Mouse (Mus musculus) C3H10T1/2 (cell line): Measurements from ENCODE around the gene Ambn. TPM values are rescaled to one million over a fixed set of nuclear protein-coding genes. Genes with fewer than 3 reads are reported as not detected.

Experiments
- polyA plus RNA-seq, 2 experiments: library from polyadenylated mRNA; unstranded; fragments of >200 nt; fragmentation: generic; extraction: Trizol; gene quantifications; one replicate each; pipeline ENCODE4 v1.2.1; 2012; ENCODE audit warnings: missing spikeins in 2 of 2

The Ambn gene
- polyA plus RNA-seq, result not detected

DNA sequence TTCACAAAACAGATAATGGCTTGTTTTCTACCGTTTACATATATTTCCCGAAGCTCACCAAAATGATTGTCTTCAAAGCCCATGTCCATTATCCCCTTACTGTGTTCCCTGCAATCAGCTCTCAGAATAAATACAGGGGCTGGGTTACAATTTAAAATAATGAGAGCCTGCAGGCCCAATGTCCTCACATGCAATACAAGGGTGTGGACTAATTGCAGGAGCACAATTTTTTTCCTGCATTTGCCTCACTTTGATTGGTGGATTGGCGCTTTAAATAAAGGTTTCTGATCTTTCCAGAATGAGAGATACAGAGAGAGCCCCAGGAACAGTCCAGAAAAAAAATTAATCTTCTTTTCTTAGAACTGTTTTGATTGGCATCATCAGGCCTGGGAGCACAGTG, at the start of gene Ambn:
Ambn (plus strand) TSS at position 301 of the 400 bp plus-strand sequence.

DNA sequence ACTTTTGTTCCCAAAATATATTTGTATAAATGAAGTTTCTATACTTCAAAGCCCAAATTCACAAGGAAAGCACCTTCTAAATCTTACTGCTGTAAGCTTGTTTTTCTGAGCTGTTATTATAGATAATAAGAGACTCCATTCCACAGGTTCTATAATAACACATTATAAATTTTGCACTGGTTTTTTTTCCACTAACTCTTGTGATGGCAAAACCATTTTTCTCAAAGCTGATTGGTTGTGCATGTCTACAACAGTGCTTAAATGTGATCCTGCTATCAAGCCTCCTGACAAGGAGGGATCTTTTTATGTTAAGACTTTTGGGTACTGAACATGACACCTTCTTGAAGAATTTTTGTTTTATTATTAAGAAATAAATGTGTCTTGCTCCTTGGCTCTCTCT, 31.9 kb downstream of the Ambn start, which contains the start of gene Enam:
Enam (plus strand) TSS at position 301 of the 400 bp plus-strand sequence.

Other genes with a start within 250 kb of the Ambn start
- not detected for gene Gm7714, start 187.1 kb upstream of the Ambn start, polyA plus RNA-seq
- not detected for gene Prol1, start 138.7 kb upstream of the Ambn start, polyA plus RNA-seq
- gene Amtn, start 79.9 kb upstream of the Ambn start, polyA plus RNA-seq, result not detected
- not detected for gene Enam, start 32.0 kb downstream of the Ambn start, polyA plus RNA-seq
- under 1 TPM in 1 of 2 experiments, not detected in 1; 0.09 TPM for gene Jchain, start 71.9 kb downstream of the Ambn start, polyA plus RNA-seq
- gene Utp3, start 98.5 kb downstream of the Ambn start, polyA plus RNA-seq, result 10 to 100 TPM in 1 of 2 experiments, 1 to 10 TPM in 1; 9.0 to 48.6 TPM
- gene Rufy3, start 109.0 kb downstream of the Ambn start, polyA plus RNA-seq, result 1 to 10 TPM in 1 of 2 experiments, under 1 TPM in 1; 0.54 to 4.1 TPM
- gene Grsf1, start 220.2 kb downstream of the Ambn start, polyA plus RNA-seq, result 10 to 100 TPM in 1 of 2 experiments, 1 to 10 TPM in 1; 5.3 to 23.5 TPM